Mouse (Mus musculus) fat pad, adult 2 months (tissue): ENCODE measurements around the gene Ptov1.

Source experiments
- DNase-seq: peaks from one replicate; pipeline ENCODE4 v3.0.0-alpha.2; 2011; ENCODE audit warnings: low read depth, low spot score; ENCODE audit errors: extremely low read depth

Gene Ptov1

DNA sequence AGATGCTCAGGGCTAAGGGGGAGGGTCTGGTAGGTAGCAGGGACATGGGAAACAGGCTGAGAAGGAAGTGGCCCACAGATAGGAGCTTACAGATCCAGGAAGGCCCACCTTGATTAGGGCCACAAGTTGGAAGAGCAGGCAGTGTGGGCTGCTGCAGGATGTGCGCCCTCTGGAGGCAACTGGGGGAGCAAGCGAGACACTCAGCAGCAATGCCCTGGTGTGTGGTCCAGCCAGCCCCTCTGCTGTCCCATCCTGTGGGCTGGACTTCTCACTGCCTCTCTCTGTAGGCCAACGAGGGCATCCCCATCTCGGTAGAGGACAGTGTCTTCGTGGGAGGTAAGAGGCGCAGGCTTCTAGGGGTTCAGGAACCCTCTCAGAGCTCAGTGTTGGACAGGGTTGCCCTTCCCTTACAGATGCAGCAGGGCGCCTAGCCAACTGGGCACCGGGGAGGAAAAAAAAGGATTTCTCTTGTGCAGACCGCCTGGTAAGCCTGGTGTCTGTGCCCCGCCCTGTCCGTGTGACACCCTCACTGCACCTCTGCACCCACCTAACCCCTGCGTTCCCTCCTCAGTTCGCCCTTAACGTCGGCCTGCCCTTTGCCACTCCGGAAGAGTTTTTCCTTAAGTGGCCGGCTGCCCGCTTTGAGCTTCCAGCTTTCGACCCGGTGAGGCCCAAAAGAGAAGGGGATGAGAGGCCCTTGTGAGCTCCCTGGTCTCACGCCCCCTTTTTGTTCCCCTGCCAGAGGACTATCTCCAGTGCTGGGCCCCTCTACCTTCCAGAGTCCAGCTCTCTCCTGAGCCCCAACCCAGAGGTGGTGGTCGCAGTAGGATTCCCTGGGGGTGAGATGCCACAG, 8.8 kb downstream of the Ptov1 start:
- no peak for DNase-seq

DNA sequence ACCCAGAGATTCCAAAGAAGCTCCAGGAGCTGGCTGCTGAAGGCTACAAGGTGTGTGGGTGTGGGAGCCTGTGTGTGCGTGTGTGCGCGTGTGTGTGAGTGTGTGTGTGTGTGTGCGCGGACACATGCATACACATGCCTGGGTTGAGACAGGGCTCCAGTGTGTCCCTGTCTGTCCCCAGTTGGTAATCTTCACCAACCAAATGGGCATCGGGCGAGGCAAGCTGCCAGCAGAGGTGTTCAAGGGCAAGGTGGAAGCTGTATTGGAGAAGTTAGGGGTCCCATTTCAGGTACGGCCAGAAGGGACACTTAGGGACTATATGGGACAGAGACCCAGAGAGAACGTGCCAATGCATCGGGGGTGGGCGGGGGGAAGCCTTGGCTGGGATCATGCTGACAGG, 9.7 kb downstream of the Ptov1 start:
- no peak for DNase-seq

- no peak for DNase-seq
Observed at GRCm38 (mm10) chr7:44857905-44858304, 11.7 kb downstream of the Ptov1 start.

- peak; percentile 56 for DNase-seq
Observed at GRCm38 (mm10) chr7:44857042-44857552, 12.5 kb downstream of the Ptov1 start, which contains the start of gene Pnkp. TSS of gene Pnkp (plus strand) at chr7:44857139.

DNA sequence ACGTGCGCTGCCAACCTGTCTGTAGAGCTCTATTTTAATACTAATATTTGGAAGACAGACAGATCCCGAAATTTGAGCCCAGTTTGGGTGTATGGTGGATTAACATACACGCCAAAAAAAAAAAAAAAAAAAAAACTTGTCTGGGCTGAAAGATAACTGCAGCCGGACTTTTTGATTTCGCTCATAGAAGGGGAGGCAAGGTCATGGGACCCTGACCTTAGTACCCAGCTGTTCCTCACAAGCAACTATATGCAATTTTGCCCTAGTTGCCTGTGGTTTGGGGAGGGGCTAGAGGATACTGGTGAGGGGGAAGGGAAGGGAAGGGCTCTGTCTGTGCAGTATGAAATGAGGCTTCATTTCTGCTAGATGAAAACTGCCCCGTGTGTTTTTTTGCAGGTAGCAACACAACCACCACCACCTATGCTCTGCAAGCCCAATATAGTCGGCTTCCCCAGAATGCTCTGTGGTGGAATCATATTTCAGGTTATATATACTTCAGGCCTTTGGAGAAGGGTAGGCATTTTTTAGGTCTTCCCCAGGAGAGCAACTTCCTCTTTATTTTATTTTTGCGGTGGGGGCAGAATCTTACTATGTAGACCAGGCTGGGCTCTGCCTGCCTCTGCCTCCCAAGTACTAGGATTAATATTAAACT, 13.2 kb downstream of the Ptov1 start:
- DNase-seq: no peak

- no peak for DNase-seq
Observed at GRCm38 (mm10) chr7:44855036-44855435, 14.6 kb downstream of the Ptov1 start.

DNA sequence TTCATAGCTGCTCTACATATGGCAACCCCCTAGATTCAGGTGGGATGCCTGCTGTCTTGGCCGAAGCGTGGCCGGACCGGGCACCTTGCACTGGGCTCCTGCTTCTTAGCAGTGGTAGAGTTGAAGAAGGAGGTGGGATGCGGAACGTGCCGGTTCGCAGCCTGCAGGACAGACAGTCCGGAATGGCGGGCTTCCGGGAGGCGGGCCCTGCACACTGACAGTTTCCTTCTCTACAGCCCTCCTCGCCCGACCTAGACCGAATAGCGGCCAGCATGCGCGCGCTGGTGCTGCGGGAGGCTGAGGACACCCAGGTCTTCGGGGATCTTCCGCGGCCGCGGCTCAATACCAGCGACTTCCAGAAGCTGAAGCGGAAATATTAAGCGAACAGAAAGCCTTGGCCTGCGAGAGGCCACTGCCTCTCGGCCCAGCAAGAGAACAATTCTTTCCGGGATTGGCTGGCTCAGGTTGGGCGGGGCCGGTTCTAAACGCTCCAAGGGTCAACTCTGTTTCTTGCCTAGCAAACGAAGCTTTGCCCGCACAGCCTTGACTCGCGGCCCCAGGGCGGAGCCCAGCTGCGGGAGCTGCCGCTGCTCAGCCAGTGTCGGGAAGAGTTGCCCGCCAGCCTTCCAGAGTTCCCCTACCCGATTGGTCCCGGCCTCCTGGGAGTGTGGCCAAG, 15.1 kb downstream of the Ptov1 start:
- no peak for DNase-seq

- no peak for DNase-seq
Observed at GRCm38 (mm10) chr7:44853596-44854355, 15.8 kb downstream of the Ptov1 start.

DNA sequence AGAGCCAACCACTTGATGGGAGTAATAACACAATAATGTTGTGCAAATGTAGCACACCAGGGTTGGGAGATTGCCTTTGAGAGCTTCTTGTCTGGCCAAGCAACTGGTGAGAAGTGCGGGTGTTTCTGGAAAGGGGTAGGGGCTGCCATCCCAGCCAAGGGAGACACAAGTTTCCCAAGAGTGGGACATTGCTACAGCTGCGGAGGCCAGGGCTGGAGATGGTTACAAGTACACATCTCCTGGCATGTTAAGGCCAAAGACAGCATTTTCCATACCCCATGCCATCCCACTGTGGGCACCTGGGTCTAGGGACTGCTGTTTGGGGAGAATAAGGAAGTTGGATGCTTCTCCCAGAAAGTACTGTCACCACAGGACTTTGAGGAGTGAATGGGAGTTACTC, 16.5 kb downstream of the Ptov1 start:
- DNase-seq: no peak

GRCm38 (mm10) chr7:44852259-44853027, 17.1 kb downstream of the Ptov1 start:
- DNase-seq: no peak

- no peak for DNase-seq
Observed at GRCm38 (mm10) chr7:44851625-44852234, 17.9 kb downstream of the Ptov1 start.

GRCm38 (mm10) chr7:44850789-44851624, 18.6 kb downstream of the Ptov1 start:
- no peak for DNase-seq

DNA sequence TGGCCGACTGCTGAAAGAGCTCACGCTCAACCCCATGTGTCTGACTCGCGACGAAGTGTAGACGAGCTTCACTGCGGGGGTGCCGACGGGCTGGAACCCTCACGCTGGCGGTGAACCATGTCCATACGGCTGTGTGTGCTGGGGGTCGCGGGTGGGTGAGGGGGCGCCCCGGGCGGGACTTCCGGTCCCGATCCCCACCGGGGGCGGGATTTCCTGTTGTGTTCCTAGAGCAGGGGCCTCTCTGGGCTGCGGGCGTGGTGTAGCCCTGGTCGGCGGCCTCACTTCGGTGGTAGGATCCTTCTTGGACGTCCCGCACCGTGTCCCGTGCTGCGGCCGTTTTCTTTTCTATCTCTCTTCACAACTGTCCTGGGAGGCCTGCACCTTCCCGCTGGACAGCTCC, 19.4 kb downstream of the Ptov1 start:
- DNase-seq: no peak

DNA sequence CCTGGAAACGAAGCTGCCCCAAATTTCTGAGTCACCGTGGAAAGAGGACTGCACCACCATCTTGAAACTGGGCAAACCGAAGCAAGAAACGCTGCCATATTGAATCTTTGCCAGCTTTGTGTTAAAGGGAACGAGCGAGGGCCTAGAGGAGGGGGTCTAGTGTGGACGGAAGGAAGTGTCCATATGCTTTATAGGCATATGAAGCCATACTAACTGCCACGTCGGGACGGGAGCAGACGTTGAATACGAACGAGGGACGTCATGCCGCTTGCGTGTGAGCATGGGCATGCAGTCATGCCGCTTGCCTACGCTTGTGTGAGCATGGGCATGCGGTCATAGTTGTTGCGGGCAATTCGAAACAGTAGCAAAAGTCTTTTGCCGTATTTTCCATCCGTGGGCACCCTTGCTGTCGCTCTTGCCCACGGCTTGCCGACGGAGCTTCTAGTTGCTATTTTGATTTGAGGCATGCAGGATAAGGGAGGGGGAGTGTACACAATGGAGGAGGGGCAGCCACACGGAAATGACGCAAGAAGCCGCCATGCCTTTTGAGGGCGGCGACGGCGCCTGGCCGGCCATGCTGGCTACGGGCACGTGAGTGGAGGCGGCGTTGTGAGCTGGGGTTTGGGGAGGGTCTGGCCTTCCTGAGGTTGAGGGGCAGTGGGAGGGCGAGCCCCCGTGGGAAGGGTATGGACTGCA, 20.0 kb downstream of the Ptov1 start:
- DNase-seq: peak; percentile 78

GRCm38 (mm10) chr7:44848561-44849415, 20.8 kb downstream of the Ptov1 start, which contains the start of the genes Akt1s1 and Tbc1d17:
TSS of gene Akt1s1 (plus strand) at chr7:44848991.
TSS of gene Tbc1d17 (minus strand) at chr7:44849079.
- DNase-seq: peak; percentile 99

- DNase-seq: no peak
Observed at GRCm38 (mm10) chr7:44847772-44848171, 21.8 kb downstream of the Ptov1 start.

DNA sequence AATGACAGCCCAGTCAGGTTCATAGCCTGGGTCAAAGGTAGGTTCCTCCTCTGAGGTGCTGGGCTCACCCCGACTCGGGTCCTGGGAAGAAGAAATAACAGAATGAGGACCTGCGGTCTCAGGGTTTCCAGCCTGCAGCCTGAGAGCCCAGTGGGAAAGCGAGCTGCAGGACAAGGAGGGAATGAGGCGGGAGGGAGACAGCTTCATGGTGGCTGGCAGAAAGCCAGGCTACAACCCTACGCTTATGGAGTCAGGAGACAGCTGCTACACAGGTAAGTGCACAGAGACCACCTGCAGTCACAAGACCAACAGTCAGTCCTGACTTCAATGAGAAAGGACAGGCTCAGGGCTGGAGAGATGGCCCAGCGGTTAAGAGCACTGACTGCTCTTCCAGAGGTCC, 22.8 kb downstream of the Ptov1 start:
- DNase-seq: no peak
